Mouse (Mus musculus) G1E-ER4 (cell line): Measurements from ENCODE around the gene Ppp1r36. TPM values are rescaled to one million over a fixed set of nuclear protein-coding genes. Genes with fewer than 3 reads are reported as not detected.

Experiments
- GATA1 ChIP-seq: IDR thresholded peaks from one replicate; pipeline ENCODE4 v1.8.0; 2012; ENCODE audit warnings: low read length, inconsistent platforms
- polyA plus RNA-seq: library from polyadenylated mRNA; stranded (reverse); fragments of >175 nt; gene quantifications from 2 replicates; pipeline ENCODE4 v1.2.3, GENCODE M21; 2012

Ppp1r36 gene
- polyA plus RNA-seq, 1 experiment = not detected

DNA sequence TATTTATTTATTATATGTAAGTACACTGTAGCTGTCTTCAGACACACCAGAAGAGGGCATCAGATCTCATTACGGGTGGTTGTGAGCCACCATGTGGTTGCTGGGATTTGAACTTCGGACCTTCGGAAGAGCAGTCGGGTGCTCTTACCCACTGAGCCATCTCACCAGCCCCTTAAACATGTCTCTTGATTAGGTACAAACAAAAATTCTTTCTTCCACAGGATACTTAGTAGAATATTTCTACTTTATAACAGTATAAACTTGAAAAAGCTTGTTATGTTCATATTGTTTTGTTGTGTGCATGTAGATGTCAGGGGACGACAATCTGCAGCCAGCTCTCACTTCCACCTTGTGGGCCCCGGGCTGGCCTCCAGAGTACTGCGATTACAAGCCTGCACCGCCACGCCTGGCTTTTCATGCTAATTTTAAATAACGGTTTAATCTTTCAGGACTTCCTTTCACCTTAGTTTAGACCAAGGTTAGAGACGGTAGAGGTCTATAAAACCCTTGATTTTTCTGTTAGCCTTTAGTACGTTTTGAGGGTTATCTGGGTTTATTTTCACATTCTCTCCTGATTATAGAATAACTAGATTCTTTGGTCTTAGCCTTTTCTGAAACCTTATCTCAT is 1.8 kb upstream of the Ppp1r36 start:
- TF ChIP-seq GATA1 = no peak

GRCm38 (mm10) chr12:76418346-76418745 is 1.0 kb downstream of the Ppp1r36 start:
- no peak for TF ChIP-seq GATA1

DNA sequence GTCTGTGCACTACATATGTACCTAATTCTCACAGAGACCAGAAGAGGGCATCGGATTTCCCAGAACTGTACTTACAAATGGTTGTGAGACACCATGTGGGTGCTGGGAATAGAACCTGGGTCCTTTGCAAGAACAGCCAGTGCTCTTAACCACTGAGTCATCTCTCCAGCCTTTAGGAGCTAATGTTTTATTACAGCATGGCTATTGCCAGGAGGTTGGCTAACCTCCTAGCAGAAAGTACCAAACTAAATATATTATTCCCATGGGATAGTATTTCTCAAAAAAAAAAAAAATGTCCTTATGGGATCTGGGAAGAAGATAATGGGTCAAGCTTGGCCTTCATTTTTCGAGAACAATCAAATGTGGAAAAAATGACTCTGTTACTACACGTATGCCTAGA is 7.9 kb downstream of the Ppp1r36 start:
- no peak for TF ChIP-seq GATA1

- TF ChIP-seq GATA1 = no peak
These were observed 10.2 kb downstream of the Ppp1r36 start for GRCm38 (mm10) chr12:76427546-76427945.

GRCm38 (mm10) chr12:76430879-76431406 is 13.6 kb downstream of the Ppp1r36 start:
- no peak for TF ChIP-seq GATA1

DNA sequence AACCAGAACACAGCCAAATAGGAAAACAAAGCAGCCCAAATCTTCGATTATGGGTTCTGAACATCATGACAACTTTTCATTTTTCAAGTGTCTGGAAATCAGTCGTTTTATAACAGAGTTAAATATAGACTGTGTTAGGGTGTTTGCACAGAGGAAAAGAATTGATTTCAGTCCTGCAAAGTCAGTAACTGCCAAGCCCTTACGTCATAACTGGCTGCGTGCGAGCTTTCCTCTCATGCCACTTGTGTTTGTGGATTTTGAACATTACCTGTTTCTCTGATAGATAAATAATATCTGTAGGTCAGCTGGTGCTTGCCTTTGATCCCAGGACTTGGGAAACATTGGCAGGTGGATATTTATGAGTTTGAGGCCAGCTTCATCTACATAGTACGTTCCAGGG is 14.1 kb downstream of the Ppp1r36 start:
- TF ChIP-seq GATA1 = no peak

GRCm38 (mm10) chr12:76434111-76434510 is 16.8 kb downstream of the Ppp1r36 start:
- no peak for TF ChIP-seq GATA1

DNA sequence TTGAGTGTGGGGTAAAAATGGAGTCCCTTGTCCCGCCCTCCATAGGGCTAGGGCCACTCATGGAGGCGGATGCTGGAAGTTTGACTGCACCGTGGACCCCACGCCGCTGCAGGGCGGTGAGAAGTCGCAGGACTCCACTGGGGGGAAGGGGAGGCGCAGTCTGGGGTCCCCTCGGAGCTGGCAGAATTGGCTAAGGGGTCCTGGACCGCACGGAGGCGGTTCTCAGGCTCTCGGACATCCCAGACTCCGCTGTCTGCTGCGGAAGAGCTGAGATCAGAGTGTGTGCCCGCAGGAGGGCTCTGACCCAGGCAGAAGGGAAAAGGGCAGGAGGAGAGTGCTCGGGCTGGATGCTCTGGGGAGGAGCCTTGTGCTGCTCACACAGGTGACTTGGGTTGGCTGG is 17.7 kb downstream of the Ppp1r36 start:
- no peak for TF ChIP-seq GATA1

DNA sequence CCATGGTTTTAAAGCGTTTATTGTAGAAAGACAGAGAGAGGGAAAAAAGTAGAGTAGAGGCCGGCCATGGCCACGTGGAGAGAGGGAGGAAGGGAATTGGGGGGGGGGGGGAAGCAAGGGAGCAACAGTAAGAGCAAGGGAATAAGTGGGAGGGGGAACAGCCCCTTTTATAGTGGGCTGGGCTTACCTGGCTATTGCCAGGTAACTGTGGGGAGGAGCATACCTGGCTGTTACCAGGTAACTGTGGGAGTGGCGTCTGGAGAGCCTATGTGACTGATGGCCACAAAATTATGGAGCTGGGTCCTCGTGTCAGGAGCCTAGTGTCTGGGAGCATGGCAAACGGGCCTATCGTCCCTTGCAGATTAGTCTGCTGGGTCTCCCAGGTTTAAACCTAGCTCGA is 18.2 kb downstream of the Ppp1r36 start:
- no peak for TF ChIP-seq GATA1

DNA sequence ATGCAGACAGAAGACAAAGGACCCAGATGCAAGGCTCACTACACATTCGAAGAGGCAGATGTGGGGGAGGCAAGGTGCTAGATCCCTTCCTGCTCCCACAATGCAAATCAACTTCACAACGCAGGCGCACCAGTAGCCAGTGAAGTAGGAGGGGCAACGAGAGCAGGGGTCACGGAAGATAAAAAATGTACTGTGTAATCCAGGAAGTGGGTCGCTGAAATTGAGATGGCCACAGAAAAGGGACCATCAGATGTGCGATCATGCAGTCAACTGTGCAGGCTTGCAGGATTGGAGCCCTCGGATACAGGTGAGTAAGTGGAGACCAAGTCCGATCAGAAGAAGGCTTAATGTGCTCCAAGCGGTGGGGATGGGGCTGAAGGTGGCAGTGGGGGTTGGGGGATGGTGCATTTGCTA is 27.0 kb downstream of the Ppp1r36 start:
- TF ChIP-seq GATA1 = no peak

DNA sequence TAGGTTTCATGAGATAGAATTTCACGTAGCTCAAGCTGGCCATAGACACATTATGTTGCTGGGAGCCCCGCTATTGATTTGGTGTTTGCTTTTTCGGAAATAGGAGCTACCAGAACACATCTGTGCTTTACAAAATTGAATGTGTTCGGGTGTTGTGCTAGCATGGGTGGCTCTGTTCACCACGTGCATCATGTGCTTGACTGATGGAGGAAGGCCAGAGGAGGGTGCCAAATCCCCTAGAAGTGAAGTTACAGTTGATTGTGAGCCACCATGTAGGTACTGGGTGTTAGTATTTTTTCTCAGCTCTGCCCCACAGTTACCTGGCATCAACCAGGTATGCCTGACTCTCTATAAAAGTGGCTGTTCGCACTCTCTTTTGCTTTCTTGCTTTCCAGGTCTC is 27.5 kb downstream of the Ppp1r36 start:
- TF ChIP-seq GATA1 = no peak

GRCm38 (mm10) chr12:76446201-76446600 is 28.9 kb downstream of the Ppp1r36 start:
- no peak for TF ChIP-seq GATA1

DNA sequence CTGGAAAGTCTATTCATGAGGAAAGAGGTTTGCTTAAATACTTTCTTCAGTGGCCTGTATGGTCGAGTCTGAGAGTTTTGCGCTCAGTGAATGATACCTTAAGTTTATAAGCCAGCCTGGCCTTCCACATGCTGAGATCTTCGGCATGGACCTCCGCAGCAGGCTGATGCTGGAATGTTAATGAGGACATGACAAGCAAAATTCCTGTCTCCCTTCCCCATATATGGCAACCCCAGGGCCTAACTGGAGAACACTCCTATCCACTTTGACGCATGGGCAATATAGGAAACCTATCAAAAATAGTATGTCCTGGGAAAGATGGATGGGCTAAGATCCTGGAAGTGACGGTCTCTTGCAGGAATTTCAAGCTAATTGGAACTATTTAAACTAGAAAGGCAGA is 30.8 kb downstream of the Ppp1r36 start:
- TF ChIP-seq GATA1 = no peak

GRCm38 (mm10) chr12:76452203-76452602 is 34.9 kb downstream of the Ppp1r36 start:
- no peak for TF ChIP-seq GATA1

DNA sequence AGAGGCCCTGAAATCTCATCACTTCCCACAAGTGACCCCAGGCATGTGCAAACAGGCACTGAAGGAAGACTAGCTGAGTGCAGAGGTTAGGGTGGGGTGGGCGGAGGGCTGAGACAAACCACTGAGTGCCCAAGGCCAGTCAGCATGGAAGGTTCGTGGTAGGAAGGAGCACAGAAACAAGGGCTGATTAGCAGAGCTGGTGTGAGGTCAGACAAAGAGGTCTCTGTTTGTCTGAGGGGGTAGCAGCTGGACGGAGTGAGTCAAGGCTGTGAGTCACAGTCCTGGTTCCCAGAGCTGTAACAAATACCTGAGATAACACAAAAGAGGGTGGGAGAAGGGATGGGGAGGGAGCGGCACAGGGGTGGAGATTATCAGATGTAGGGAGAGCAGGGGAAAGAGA is 41.7 kb downstream of the Ppp1r36 start:
- no peak for TF ChIP-seq GATA1

- TF ChIP-seq GATA1 = no peak
These were observed 46.1 kb downstream of the Ppp1r36 start for GRCm38 (mm10) chr12:76463391-76463790.

- no peak for TF ChIP-seq GATA1
These were observed 47.4 kb downstream of the Ppp1r36 start for GRCm38 (mm10) chr12:76464651-76465252.

GRCm38 (mm10) chr12:76466651-76467050 is 49.3 kb downstream of the Ppp1r36 start:
- TF ChIP-seq GATA1 = no peak
